ENCODE assay signal across 11 mouse cellular contexts in genomic region chr4:88356652-88357051, GRCm38 (mm10).
DNase-seq lines count a peak whose midpoint lies in the region; ATAC-seq lines count a peak whose summit lies in the region.
"Had no signal": no experiment of that assay in that cellular context is flagged by ENCODE, and none has a peak within 500 bp of the region (broad histone marks: within the 10 kb centered on the region; RNA-seq: fewer than 3 reads in every experiment).

No protein-coding gene starts in this region.

- H3K36me3 ChIP-seq in kidney, embryonic 16.5 days (ENCODE audit: insufficient read depth, low read length) = 0 out of 2 replicates have a peak, but pooled peaks cover 5% of the 10 kb centered on the region
- H3K36me3 ChIP-seq: limb, embryonic 12.5 days; neural tube, embryonic 13.5 days had no signal

- no peak for ATAC-seq in kidney, embryonic 16.5 days (ENCODE audit: low FRiP score, low TSS enrichment)
- ATAC-seq in megakaryocyte, adult 5-6 weeks (ENCODE audit: poor library complexity, severe bottlenecking) = peak; percentile 68

- no peaks in the 10 kb centered on the region for H3K27me3 ChIP-seq in kidney, embryonic 16.5 days (ENCODE audit: insufficient read depth, low read length)
- H3K27me3 ChIP-seq: heart, embryonic 13.5 days; limb, embryonic 12.5 days; neural tube, embryonic 13.5 days had no signal

- no peak overlapping the region for H3K4me3 ChIP-seq in kidney, embryonic 16.5 days (ENCODE audit: low read length)
- H3K4me3 ChIP-seq: heart, embryonic 13.5 days; limb, embryonic 12.5 days; neural tube, embryonic 13.5 days had no signal

- H3K4me2 ChIP-seq in kidney, embryonic 16.5 days (replicated peaks; ENCODE audit: low read depth, low read length) = no peak overlapping the region
- H3K4me2 ChIP-seq: heart, embryonic 13.5 days; limb, embryonic 12.5 days; neural tube, embryonic 13.5 days had no signal

- H3K27ac ChIP-seq in kidney, embryonic 16.5 days (ENCODE audit: low read length) = no peak overlapping the region
- H3K27ac ChIP-seq: heart, embryonic 13.5 days; limb, embryonic 12.5 days; neural tube, embryonic 13.5 days had no signal

- H3K9me3 ChIP-seq in kidney, embryonic 16.5 days (ENCODE audit: low read length) = no peaks in the 10 kb centered on the region
- H3K9me3 ChIP-seq: heart, embryonic 13.5 days; limb, embryonic 12.5 days; neural tube, embryonic 13.5 days had no signal

- H3K4me1 ChIP-seq in kidney, embryonic 16.5 days (ENCODE audit: insufficient read depth, low read length) = no peaks in the 10 kb centered on the region
- H3K4me1 ChIP-seq: heart, embryonic 13.5 days; limb, embryonic 12.5 days; neural tube, embryonic 13.5 days had no signal

- no peak overlapping the region for H3K9ac ChIP-seq in kidney, embryonic 16.5 days (replicated peaks; ENCODE audit: low read length)
- H3K9ac ChIP-seq: heart, embryonic 13.5 days; limb, embryonic 12.5 days; neural tube, embryonic 13.5 days had no signal

- WGBS in kidney, embryonic 16.5 days = 71% methylated on average over 2 of the region's 2 CpGs

- DNase-seq in kidney, postnatal 10 days = peak; percentile 38
- peak; percentile 16 for DNase-seq in CD4-positive helper T cell, adult 2 months (ENCODE audit: low read depth, low spot score)
- DNase-seq in NIH3T3 (ENCODE audit: low read depth) = peak; percentile 66
- DNase-seq in spleen, adult 12 weeks (ENCODE audit: low spot score) = no peak
- DNase-seq in kidney, adult 9 months = no peak
- no peak for DNase-seq in spleen, postnatal 4 days (ENCODE audit: low spot score in 2 of 2)

Comparison
In these comparisons a context has a peak if more than half of its experiments do, and no peak if none do; other contexts are left out.
1. DNase-seq: peak in kidney, postnatal 10 days (single experiment), CD4-positive helper T cell, adult 2 months (single experiment) and NIH3T3 (single experiment); none in spleen, adult 12 weeks (single experiment), kidney, adult 9 months (single experiment) and spleen, postnatal 4 days (0 of 2).